Mouse (Mus musculus): Measurements from ENCODE around the gene Arhgef25. TPM values are rescaled to one million over a fixed set of nuclear protein-coding genes. Genes with fewer than 3 reads are reported as not detected.

Arhgef25 gene
- polyA plus RNA-seq, 1 experiment from 2014 or later: 2.6 TPM

GRCm38 (mm10) chr10:127200279-127200678 is 10.4 kb upstream of the Arhgef25 start:
- WGBS (ENCODE audit: insufficient replicate concordance): 86% methylated on average over 8 of the region's 8 CpGs
- Histone ChIP-seq H3K4me2 (ENCODE audit: low read depth, low read length) (no peak overlapping the region), H3K27ac (ENCODE audit: low read depth) (no peak overlapping the region), H3K36me3 (replicated peaks; ENCODE audit: insufficient read depth, low read length) (peaks cover 52% of the 10 kb centered on the region), H3K9ac (replicated peaks) (no peak overlapping the region), H3K4me1 (ENCODE audit: insufficient read depth) (peaks cover 22% of the 10 kb centered on the region), H3K27me3 (ENCODE audit: insufficient read depth, low read length) (no peaks in the 10 kb centered on the region), H3K9me3 (ENCODE audit: low read length) (no peaks in the 10 kb centered on the region), H3K4me3 (ENCODE audit: low read depth, low read length) (no peak overlapping the region)
- DNase-seq: no peak
- TF ChIP-seq EP300 (IDR thresholded peaks at IDR 0.05; ENCODE audit: low read depth) (no peak), CTCF (IDR thresholded peaks at IDR 0.05; ENCODE audit: low read depth) (peak; percentile 40)
- ATAC-seq: no peak

GRCm38 (mm10) chr10:127199474-127199873 is 9.6 kb upstream of the Arhgef25 start:
- Histone ChIP-seq H3K27ac (ENCODE audit: low read depth) (no peak overlapping the region), H3K9me3 (ENCODE audit: low read length) (no peaks in the 10 kb centered on the region), H3K4me2 (ENCODE audit: low read depth, low read length) (no peak overlapping the region), H3K9ac (replicated peaks) (no peak overlapping the region), H3K27me3 (ENCODE audit: insufficient read depth, low read length) (no peaks in the 10 kb centered on the region), H3K36me3 (replicated peaks; ENCODE audit: insufficient read depth, low read length) (peaks cover 51% of the 10 kb centered on the region), H3K4me3 (ENCODE audit: low read depth, low read length) (no peak overlapping the region), H3K4me1 (ENCODE audit: insufficient read depth) (peaks cover 27% of the 10 kb centered on the region)
- TF ChIP-seq EP300 (IDR thresholded peaks at IDR 0.05; ENCODE audit: low read depth) (no peak), CTCF (IDR thresholded peaks at IDR 0.05; ENCODE audit: low read depth) (no peak)
- 90% methylated on average over 11 of the region's 11 CpGs for WGBS (ENCODE audit: insufficient replicate concordance)
- ATAC-seq: no peak
- no peak for DNase-seq

- Histone ChIP-seq H3K9ac (replicated peaks) (no peak overlapping the region), H3K4me3 (ENCODE audit: low read depth, low read length) (no peak overlapping the region), H3K9me3 (ENCODE audit: low read length) (no peaks in the 10 kb centered on the region), H3K4me1 (ENCODE audit: insufficient read depth) (peaks cover 30% of the 10 kb centered on the region), H3K4me2 (ENCODE audit: low read depth, low read length) (no peak overlapping the region), H3K27me3 (ENCODE audit: insufficient read depth, low read length) (no peaks in the 10 kb centered on the region), H3K27ac (ENCODE audit: low read depth) (no peak overlapping the region), H3K36me3 (replicated peaks; ENCODE audit: insufficient read depth, low read length) (peaks cover 50% of the 10 kb centered on the region)
- WGBS (ENCODE audit: insufficient replicate concordance): 82% methylated on average over 5 of the region's 5 CpGs
- TF ChIP-seq CTCF (IDR thresholded peaks at IDR 0.05; ENCODE audit: low read depth) (no peak), EP300 (IDR thresholded peaks at IDR 0.05; ENCODE audit: low read depth) (no peak)
- ATAC-seq: no peak
- DNase-seq: no peak
Observed at GRCm38 (mm10) chr10:127199068-127199467, 9.2 kb upstream of the Arhgef25 start.

- no peak for ATAC-seq
- no peak for DNase-seq
- peaks cover 45% of the 10 kb centered on the region for H3K36me3 ChIP-seq (replicated peaks; ENCODE audit: insufficient read depth, low read length)
- H3K9me3 ChIP-seq (ENCODE audit: low read length): no peaks in the 10 kb centered on the region
- H3K4me2 ChIP-seq (ENCODE audit: low read depth, low read length): no peak overlapping the region
- no peaks in the 10 kb centered on the region for H3K27me3 ChIP-seq (ENCODE audit: insufficient read depth, low read length)
- 58% methylated on average over 2 of the region's 2 CpGs for WGBS (ENCODE audit: insufficient replicate concordance)
- peaks cover 24% of the 10 kb centered on the region for H3K4me1 ChIP-seq (ENCODE audit: insufficient read depth)
- H3K9ac ChIP-seq (replicated peaks): no peak overlapping the region
- no peak for TF ChIP-seq EP300 (IDR thresholded peaks at IDR 0.05; ENCODE audit: low read depth)
- no peak for TF ChIP-seq CTCF (IDR thresholded peaks at IDR 0.05; ENCODE audit: low read depth)
- 0 out of 2 replicates have a peak overlapping the region, but pooled peaks have one; percentile 11 for H3K27ac ChIP-seq (ENCODE audit: low read depth)
- no peak overlapping the region for H3K4me3 ChIP-seq (ENCODE audit: low read depth, low read length)
Observed at GRCm38 (mm10) chr10:127198492-127198891, 8.6 kb upstream of the Arhgef25 start.

GRCm38 (mm10) chr10:127197505-127198110 is 7.7 kb upstream of the Arhgef25 start:
- Histone ChIP-seq H3K4me2 (ENCODE audit: low read depth, low read length) (no peak overlapping the region), H3K36me3 (replicated peaks; ENCODE audit: insufficient read depth, low read length) (peaks cover 38% of the 10 kb centered on the region), H3K9ac (replicated peaks) (no peak overlapping the region), H3K27ac (ENCODE audit: low read depth) (no peak overlapping the region), H3K4me1 (ENCODE audit: insufficient read depth) (peaks cover 19% of the 10 kb centered on the region), H3K4me3 (ENCODE audit: low read depth, low read length) (no peak overlapping the region), H3K9me3 (ENCODE audit: low read length) (no peaks in the 10 kb centered on the region), H3K27me3 (ENCODE audit: insufficient read depth, low read length) (no peaks in the 10 kb centered on the region)
- ATAC-seq (no peak), DNase-seq (peak; percentile 12)
- TF ChIP-seq EP300 (IDR thresholded peaks at IDR 0.05; ENCODE audit: low read depth) (no peak), CTCF (IDR thresholded peaks at IDR 0.05; ENCODE audit: low read depth) (no peak)
- WGBS (ENCODE audit: insufficient replicate concordance): 87% methylated on average over 11 of the region's 11 CpGs

GRCm38 (mm10) chr10:127197104-127197503 is 7.2 kb upstream of the Arhgef25 start:
- Histone ChIP-seq H3K27ac (ENCODE audit: low read depth) (no peak overlapping the region), H3K36me3 (replicated peaks; ENCODE audit: insufficient read depth, low read length) (peaks cover 35% of the 10 kb centered on the region), H3K27me3 (ENCODE audit: insufficient read depth, low read length) (no peaks in the 10 kb centered on the region), H3K9me3 (ENCODE audit: low read length) (no peaks in the 10 kb centered on the region), H3K4me3 (ENCODE audit: low read depth, low read length) (no peak overlapping the region), H3K4me1 (ENCODE audit: insufficient read depth) (peaks cover 19% of the 10 kb centered on the region), H3K4me2 (ENCODE audit: low read depth, low read length) (no peak overlapping the region), H3K9ac (replicated peaks) (no peak overlapping the region)
- ATAC-seq (no peak), DNase-seq (no peak)
- 89% methylated on average over 8 of the region's 8 CpGs for WGBS (ENCODE audit: insufficient replicate concordance)
- TF ChIP-seq CTCF (IDR thresholded peaks at IDR 0.05; ENCODE audit: low read depth): no peak
- no peak for TF ChIP-seq EP300 (IDR thresholded peaks at IDR 0.05; ENCODE audit: low read depth)
